Mouse (Mus musculus) liver, embryonic 16.5 days (tissue): ENCODE data around the gene Arhgap23. TPM values are rescaled to one million over a fixed set of nuclear protein-coding genes. Genes with fewer than 3 reads are reported as not detected.

Experiments used
- ATAC-seq: fragments of 200-750 bp; cut with Nextera tagmentation; 2 replicates; pipeline ENCODE4 v1.8.0; 2017; ENCODE audit warnings: low read depth, mild to moderate bottlenecking, moderate number of reproducible peaks, moderate library complexity
- H3K27ac ChIP-seq: fragments of 300-500 bp; sonication (generic); 2 replicates; pipeline ENCODE4 v1.5.1; 2014; ENCODE audit warnings: mild to moderate bottlenecking, low read length
- H3K27me3 ChIP-seq: fragments of 300-500 bp; sonication (generic); 2 replicates; pipeline ENCODE4 v1.6.1; 2014; ENCODE audit warnings: low read depth, low read length, mixed read lengths; ENCODE audit not compliant: control insufficient read depth, insufficient read depth
- H3K36me3 ChIP-seq: fragments of 300-500 bp; sonication (generic); 2 replicates; pipeline ENCODE4 v1.6.1; 2014; ENCODE audit warnings: mild to moderate bottlenecking; ENCODE audit not compliant: control insufficient read depth, insufficient read depth
- H3K4me1 ChIP-seq: fragments of 300-500 bp; sonication (generic); 2 replicates; pipeline ENCODE4 v1.6.1; 2014; ENCODE audit warnings: low read depth, low read length, mixed read lengths; ENCODE audit not compliant: control insufficient read depth
- H3K4me2 ChIP-seq: fragments of 300-500 bp; sonication (generic); 2 replicates; pipeline ENCODE4 v1.6.1; 2014; ENCODE audit warnings: low read depth, low read length, mixed read lengths
- H3K4me3 ChIP-seq: fragments of 300-500 bp; sonication (generic); 2 replicates; pipeline ENCODE4 v1.5.1; 2014; ENCODE audit warnings: low read depth, mild to moderate bottlenecking, low read length
- H3K9ac ChIP-seq: fragments of 300-500 bp; sonication (generic); 2 replicates; pipeline ENCODE4 v1.6.1; 2014; ENCODE audit warnings: low read depth, low read length
- H3K9me3 ChIP-seq: fragments of 300-500 bp; sonication (generic); replicated peaks from 2 replicates; pipeline ENCODE4 v1.6.1; 2016; ENCODE audit warnings: low read length; ENCODE audit not compliant: control insufficient read depth
- WGBS: fragments of 180-500 bp; shearing (Covaris S2); extraction: QIAGEN DNeasy Blood & Tissue Kit; methylation state at CpG from one replicate; pipeline ENCODE4 v1.1.7; 2014; ENCODE audit not compliant: insufficient replicate concordance; 5-methylcytosine and 5-hydroxymethylcytosine counted together
- polyA plus RNA-seq: library from polyadenylated mRNA; unstranded; fragments of >200 nt; fragmentation: Nextera tagmentation; extraction: Ambion mirVana; gene quantifications from 2 replicates; pipeline ENCODE4 v1.2.1, GENCODE M21; 2015

Gene Arhgap23
- polyA plus RNA-seq, 1 experiment from 2014 or later, result 5.4 TPM

DNA sequence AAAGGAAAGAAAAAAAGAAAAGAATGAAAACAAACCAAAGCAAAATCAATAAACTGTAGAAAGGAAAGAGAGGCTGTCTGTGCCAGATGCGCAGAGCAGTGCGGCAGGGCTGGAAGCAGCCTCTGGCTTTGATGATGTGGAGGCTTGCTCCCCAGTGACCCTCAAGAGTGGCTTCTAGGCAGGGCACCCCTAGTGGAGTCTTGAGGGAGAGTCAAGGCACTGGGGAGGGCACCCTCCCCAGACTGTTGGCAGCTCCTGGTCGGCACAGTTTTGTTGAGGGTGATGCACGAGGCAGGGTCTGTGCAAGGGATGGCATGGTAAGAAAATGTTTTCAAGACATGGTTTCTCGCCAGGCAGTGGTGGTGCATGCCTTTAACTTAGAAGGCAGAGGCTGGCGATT is 47.2 kb downstream of the Arhgap23 start:
- no peak overlapping the region for H3K9ac ChIP-seq
- peaks cover 95% of the 10 kb centered on the region for H3K36me3 ChIP-seq
- H3K4me3 ChIP-seq, result no peak overlapping the region
- no peak for ATAC-seq
- no peaks in the 10 kb centered on the region for H3K27me3 ChIP-seq
- no peaks in the 10 kb centered on the region for H3K9me3 ChIP-seq
- 87% methylated on average over 6 of the region's 6 CpGs for WGBS
- H3K4me1 ChIP-seq, result no peaks in the 10 kb centered on the region
- no peak overlapping the region for H3K27ac ChIP-seq
- H3K4me2 ChIP-seq, result no peak overlapping the region

- no peak overlapping the region for H3K9ac ChIP-seq
- H3K36me3 ChIP-seq, result peaks cover 93% of the 10 kb centered on the region
- WGBS, result 87% methylated on average over 31 of the region's 33 CpGs
- no peak overlapping the region for H3K27ac ChIP-seq
- H3K4me3 ChIP-seq, result no peak overlapping the region
- no peaks in the 10 kb centered on the region for H3K9me3 ChIP-seq
- no peaks in the 10 kb centered on the region for H3K4me1 ChIP-seq
- no peak overlapping the region for H3K4me2 ChIP-seq
- H3K27me3 ChIP-seq, result no peaks in the 10 kb centered on the region
- no peak for ATAC-seq
Measured at GRCm38 (mm10) chr11:97463166-97463565, 47.8 kb downstream of the Arhgap23 start.

DNA sequence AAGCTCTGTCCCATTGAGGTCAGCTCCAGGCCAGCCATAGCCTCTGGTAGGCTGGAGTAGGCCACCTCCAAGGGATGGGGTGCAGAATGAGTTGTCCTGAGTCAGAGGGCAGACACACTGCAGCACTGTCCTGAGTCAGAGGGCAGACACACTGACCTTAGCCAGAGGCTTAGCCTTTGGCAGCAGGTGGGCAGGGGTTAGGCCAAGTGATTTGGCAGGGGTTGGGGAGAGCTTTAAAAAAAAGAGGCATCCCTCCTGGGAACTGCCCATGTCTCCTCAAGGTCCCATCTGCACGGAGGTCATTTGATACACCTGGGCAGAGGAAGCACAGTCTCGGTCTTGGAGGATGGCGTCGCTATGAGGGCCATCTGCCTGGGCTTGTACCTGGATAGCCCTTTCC is 48.7 kb downstream of the Arhgap23 start:
- WGBS, result 93% methylated on average over 4 of the region's 4 CpGs
- Histone ChIP-seq H3K4me2 (no peak overlapping the region), H3K9ac (no peak overlapping the region), H3K27ac (no peak overlapping the region), H3K4me3 (no peak overlapping the region), H3K9me3 (no peaks in the 10 kb centered on the region), H3K27me3 (no peaks in the 10 kb centered on the region), H3K4me1 (no peaks in the 10 kb centered on the region), H3K36me3 (peaks cover 89% of the 10 kb centered on the region)
- no peak for ATAC-seq

DNA sequence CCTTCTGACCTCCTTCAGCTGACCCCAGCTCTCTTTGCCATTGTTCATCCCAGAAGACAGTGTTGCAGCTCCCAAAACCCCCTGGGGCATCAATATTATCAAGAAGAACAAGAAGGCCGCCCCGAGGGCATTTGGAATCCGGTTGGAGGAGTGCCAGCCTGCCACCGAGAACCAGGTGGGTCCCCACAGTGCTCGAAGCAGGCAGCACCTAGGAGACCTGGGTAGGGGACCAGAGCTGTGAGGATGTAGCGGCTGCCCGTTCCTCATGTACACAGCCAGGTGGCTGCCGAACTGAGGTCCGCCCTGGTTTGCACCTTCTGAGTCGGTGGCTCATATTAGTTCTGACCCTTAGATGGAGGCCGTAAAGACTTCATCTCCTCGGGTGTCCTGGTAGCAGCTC is 50.6 kb downstream of the Arhgap23 start:
- peaks cover 89% of the 10 kb centered on the region for H3K36me3 ChIP-seq
- ATAC-seq, result no peak
- no peaks in the 10 kb centered on the region for H3K27me3 ChIP-seq
- no peak overlapping the region for H3K4me3 ChIP-seq
- no peak overlapping the region for H3K4me2 ChIP-seq
- 85% methylated on average over 12 of the region's 12 CpGs for WGBS
- H3K9me3 ChIP-seq, result no peaks in the 10 kb centered on the region
- H3K27ac ChIP-seq, result no peak overlapping the region
- no peaks in the 10 kb centered on the region for H3K4me1 ChIP-seq
- no peak overlapping the region for H3K9ac ChIP-seq

- Histone ChIP-seq H3K4me1 (no peaks in the 10 kb centered on the region), H3K9ac (no peak overlapping the region), H3K4me3 (no peak overlapping the region), H3K4me2 (no peak overlapping the region), H3K9me3 (no peaks in the 10 kb centered on the region), H3K27ac (no peak overlapping the region), H3K27me3 (no peaks in the 10 kb centered on the region), H3K36me3 (peaks cover 89% of the 10 kb centered on the region)
- 81% methylated on average over 10 of the region's 10 CpGs for WGBS
- ATAC-seq, result no peak
Measured at GRCm38 (mm10) chr11:97466444-97467160, 51.3 kb downstream of the Arhgap23 start.

- Histone ChIP-seq H3K36me3 (peaks cover 90% of the 10 kb centered on the region), H3K9me3 (no peaks in the 10 kb centered on the region), H3K27ac (0 out of 2 replicates have a peak overlapping the region, but pooled peaks have one; percentile 9), H3K9ac (no peak overlapping the region), H3K4me2 (no peak overlapping the region), H3K4me1 (no peaks in the 10 kb centered on the region), H3K4me3 (no peak overlapping the region), H3K27me3 (no peaks in the 10 kb centered on the region)
- WGBS, result 62% methylated on average over 14 of the region's 14 CpGs
- peak; percentile 60 for ATAC-seq
Measured at GRCm38 (mm10) chr11:97468639-97469287, 53.4 kb downstream of the Arhgap23 start.

GRCm38 (mm10) chr11:97469828-97470227 is 54.5 kb downstream of the Arhgap23 start:
- peaks cover 90% of the 10 kb centered on the region for H3K36me3 ChIP-seq
- H3K9ac ChIP-seq, result no peak overlapping the region
- no peaks in the 10 kb centered on the region for H3K4me1 ChIP-seq
- ATAC-seq, result no peak
- H3K27me3 ChIP-seq, result no peaks in the 10 kb centered on the region
- H3K27ac ChIP-seq, result no peak overlapping the region; the same call in 1 of the 2 replicates
- no peaks in the 10 kb centered on the region for H3K9me3 ChIP-seq
- H3K4me3 ChIP-seq, result no peak overlapping the region
- no peak overlapping the region for H3K4me2 ChIP-seq
- 90% methylated on average over 7 of the region's 7 CpGs for WGBS

GRCm38 (mm10) chr11:97471276-97471675 is 55.9 kb downstream of the Arhgap23 start:
- WGBS, result 91% methylated on average over 6 of the region's 6 CpGs

GRCm38 (mm10) chr11:97476334-97477095 is 61.2 kb downstream of the Arhgap23 start:
- Histone ChIP-seq H3K27me3 (no peaks in the 10 kb centered on the region), H3K9me3 (no peaks in the 10 kb centered on the region), H3K4me1 (peaks cover 9% of the 10 kb centered on the region), H3K4me3 (no peak overlapping the region), H3K4me2 (no peak overlapping the region), H3K9ac (no peak overlapping the region), H3K36me3 (peaks cover 93% of the 10 kb centered on the region), H3K27ac (no peak overlapping the region)
- 73% methylated on average over 8 of the region's 8 CpGs for WGBS
- no peak for ATAC-seq

More at GRCm38 (mm10) chr11:97471276-97471675, 55.9 kb downstream of the Arhgap23 start:
- Histone ChIP-seq H3K4me1 (no peaks in the 10 kb centered on the region), H3K4me3 (no peak overlapping the region), H3K9me3 (no peaks in the 10 kb centered on the region), H3K9ac (no peak overlapping the region), H3K27me3 (no peaks in the 10 kb centered on the region), H3K4me2 (no peak overlapping the region), H3K27ac (no peak overlapping the region), H3K36me3 (peaks cover 90% of the 10 kb centered on the region)
- ATAC-seq, result no peak
